Mouse (Mus musculus): ENCODE data around the gene Fam83f.

Fam83f gene

DNA sequence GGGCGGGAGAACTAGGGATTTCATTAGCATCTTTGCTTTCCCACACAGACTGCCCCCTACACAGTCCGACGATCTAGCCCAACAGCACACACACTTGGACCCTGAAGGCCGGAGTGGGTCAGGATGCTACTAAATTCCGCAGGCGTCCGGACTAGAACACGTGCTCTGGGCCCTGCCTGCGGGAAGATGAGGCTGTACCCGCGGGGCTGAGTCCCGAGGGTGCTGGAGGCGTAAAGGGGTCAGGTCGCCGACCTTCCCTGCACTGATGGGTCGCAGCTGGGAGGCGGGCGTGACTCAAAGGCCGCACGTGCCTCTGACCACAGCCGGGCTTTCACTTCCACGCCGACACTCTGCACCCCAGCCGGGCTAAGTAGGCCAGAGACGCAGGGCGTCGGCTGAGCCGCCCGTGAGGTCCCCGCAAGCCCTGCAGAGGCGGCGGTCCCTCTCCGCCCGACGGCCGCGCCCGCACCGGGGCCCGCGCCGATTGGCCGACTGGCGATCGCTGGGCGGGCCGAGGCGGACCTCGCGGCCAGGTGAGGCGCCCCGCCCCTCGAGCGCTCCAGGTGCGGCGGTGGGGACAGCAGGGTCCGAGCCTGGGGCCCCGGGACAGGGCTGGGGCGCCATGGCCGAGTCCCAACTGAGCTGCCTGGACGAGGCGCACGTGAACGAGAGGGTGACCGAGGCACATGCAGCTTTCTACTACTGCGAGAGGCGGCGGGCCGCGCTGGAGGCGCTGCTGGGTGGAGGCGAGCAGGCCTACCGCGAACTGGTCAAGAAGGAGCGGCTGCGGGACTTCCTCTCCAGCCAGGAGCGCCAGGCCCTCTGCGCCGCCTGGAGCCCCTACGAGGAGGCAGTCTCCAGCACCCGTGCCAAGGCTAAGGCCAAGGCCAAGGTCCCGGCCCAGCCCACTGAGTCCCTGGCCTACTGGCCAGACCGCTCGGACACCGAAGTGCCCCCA, at the start of gene Fam83f:
TSS of gene Fam83f (plus strand) at position 553 of the 958 bp plus-strand sequence.
- DNase-seq = peak in 1 of 2 experiments; percentile 17

DNA sequence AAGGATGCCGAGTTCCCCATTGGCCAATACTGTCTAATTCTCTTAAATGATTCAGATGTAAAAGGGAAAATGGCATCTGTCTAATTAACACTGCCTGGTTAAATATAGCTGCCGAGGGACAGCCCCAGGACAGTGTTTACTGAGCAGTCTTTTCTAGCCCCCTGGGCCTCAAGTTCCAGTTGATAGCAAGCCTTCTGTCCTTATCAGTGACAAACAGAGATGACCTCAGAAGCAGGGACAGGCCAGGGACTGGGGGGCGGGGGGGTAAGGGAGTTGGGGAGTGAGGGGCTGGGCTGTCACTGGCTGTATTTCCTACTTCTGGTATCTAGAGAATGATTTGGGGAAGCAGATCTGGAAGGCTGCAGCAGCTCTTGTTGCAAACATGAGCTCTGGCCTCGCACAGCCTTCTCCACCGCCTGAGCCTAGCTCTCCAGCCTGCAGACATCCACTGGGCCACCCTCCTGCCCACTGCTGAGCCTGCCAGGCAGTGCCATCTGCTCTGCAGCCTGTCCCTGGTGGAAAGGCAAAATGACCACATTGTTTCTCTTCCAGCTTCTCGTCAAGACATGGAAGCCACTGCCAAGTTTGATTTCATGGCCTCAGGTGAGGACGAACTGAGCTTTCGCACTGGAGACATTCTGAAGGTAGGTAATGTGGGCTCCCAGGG, 48.3 kb upstream of the Fam83f start:
- peak; percentile 89 to 95 for DNase-seq

DNA sequence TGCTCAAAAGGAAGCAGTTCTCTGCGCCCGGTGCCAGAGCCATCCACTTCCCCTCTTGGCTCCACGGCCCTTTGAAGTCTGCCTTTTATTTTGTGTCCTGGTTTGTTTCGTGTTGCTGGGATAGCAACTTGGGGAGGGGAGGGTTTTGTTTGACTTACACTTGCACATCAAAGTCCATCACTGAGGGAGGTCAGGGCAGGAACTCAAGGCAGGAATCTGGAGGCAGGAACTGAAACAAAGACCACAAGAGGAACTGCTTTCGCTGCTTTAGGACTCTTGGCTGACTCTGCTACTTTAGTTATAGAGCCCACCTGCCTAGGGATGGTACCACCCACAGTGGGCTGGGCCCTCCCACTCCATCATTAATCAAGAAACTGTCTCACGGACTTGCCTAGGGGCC, 45.2 kb upstream of the Fam83f start:
- DNase-seq = no peak

DNA sequence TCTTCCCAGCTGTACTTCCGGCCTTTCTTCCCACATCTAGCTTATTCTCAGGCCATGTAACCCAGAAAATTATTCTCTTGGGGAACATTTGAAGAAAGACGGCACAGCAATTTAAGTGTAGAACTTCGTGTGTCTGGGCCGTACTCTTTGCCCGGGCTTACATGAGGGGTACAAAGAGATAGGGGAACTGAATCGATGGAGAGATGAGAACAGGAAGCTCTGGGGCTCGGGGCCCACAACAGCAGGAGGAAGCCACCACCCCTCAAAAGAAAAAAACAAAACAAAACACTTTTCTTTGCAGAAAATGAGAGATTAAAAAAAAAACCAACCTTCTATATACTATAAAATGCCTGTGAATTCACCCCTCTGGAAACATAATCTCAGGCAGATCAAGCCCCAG, 41.5 kb upstream of the Fam83f start:
- DNase-seq = no peak

DNA sequence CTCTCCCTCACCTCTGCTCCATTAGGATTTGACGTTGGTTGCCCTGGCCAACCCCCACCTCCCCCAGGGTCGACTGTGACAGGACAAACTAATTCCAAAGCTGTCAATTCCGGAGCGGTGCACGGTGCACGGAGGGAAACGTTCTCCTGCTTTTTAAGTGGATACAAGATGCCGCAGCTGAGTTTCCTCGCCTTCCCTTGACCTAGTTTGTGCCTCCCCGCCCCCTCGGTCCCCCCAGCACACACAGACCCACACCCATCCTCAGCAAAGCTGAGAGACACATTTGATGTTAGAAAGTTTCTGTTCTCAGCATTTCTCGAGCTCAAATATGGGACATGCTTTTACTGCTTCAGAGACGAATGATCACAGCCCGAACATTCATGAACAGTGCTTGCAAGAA, 40.9 kb upstream of the Fam83f start:
- no peak for DNase-seq

DNA sequence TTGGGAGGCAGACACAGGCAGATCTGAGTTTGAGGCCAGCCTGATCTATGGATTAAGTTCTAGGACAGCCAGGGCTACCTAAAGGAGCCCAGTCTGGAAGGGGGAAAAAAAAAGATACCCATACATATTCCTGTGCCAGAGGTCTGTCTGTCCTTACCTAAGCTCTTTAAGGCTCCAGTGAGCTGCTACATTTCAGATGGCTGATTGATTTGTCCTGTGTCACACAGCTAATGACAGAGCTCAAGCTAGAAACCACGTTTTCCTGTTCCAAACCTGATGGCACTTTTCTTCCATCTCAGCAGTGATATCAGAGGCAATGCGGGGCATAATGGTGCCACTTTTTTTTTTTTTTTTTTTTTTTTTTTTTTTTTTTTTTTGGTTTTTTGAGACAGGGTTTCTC, 40.3 kb upstream of the Fam83f start:
- no peak for DNase-seq

DNA sequence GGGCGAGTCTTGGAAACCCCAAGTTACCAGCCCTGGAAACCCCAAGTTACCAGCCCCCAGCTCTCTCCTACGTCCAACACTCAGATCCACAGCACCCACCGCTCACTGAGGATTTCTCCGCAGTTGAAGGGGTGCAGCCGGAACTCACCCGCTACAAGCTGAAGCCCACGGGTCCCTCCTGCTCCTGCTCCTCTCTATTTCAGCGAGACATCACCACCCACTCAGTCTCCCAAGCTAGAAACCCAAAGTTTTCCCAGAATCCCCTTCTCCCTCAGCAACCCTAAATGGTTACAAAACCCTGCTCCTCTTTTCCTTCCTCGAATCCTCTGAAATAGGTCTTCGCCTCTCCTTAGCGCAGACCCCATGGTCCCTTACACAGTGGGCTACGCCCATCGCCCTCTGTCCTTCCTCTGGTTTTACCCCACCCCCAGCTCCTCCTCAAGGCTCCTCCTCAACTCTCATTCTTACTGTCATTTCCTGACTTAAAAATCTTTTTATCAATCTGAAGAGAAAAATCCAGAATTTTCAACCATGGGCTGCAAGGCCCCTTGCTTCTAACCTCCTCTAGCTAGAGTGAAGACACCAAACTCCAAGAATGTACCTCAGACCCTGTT, 39.3 kb upstream of the Fam83f start:
- no peak for DNase-seq

DNA sequence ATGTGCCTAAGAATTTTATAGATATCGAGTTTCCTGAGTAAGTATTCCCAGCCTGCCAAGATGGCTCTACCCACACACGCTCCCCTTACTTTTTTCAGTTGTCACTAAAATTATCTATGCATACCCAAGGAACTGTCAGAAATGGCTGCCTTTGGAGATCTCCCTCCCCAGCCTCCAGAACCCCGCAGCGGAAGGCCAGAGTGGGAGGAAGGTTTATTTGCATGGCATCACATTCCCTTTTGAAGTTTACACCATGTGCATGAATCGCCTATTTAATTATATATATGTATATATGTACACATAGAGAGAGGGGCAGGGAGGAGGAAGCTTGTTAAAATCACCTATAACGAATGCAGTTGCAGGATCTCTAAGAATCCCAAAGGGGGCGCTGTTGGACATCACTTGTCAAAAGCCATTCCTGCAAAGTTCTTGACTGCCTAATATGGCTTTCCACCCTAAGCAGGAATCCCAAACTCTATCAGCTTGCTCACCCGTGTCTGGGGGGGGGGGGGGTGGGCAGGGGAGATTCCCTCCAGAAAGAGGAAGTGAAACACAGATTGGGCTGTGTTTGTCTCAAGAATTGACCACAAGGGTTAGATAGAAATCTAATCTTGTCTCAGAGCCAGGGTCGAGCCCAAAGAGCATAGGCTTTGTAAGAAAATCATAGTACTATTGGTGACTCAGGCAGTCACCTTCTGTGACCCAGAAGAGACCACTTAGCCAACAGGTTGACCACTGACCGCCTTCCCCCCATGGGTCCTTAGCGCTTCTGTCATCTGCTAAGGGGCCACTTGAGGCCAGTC, 37.1 kb upstream of the Fam83f start:
- no peak for DNase-seq

DNA sequence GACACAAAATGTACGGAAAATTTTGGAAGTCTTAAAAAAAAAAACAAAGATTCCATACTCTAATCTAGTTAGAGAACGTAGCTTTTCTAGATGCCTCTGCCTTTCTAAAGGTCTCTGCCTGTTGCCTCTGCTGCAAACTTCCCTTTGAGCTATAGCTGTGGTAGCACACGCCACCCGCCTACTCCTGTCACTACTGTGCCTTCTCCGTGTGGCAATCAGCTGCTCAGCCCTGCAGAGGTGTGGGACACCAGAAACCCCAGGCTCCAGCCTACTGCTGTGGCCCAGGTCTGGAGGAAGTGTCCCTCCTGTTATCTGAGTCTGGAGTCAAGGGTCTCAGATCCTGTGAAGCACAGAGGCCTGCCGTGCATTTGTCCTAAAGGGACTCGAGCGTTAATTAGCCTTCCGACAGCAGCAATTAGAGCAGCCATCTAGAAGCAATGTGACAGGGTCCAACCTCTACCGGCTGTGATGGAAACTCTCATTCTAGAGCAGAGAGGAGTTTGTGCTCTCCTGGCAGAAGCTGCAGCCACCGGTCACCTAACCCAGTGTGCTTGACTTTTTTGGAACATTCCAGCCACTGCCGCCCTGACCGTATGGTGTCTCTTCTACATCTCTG, 34.8 kb upstream of the Fam83f start:
- no peak for DNase-seq

DNA sequence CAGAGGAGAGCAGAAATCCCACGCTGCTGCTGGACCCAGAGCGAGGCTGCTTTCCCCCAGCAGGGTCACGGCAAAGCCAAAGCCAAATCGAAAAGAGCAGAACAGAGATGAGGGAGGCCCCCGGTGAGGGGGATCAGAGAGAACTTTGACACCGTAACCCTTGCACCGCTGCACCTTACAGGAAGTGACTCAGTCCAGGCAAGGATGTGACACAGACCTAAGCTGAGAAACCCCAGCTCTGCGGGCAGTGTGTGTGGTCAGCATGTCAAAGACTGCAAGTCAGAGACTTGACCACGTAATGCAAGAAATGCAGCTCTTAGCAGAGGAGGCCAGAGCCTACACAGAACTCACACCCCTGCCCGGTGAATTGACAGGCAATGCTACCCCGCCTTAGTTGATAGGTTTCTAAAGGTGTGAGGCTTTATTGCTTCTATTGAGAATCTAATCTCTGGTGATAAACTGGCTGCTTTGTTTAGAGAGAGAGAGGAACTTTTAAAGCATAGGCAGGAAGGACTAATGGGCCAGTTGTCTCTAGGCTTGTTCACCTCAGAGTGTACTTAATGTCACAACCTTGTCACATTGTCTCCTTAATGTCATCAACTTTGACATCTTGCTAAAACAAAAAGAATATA, 32.5 kb upstream of the Fam83f start:
- no peak for DNase-seq

DNA sequence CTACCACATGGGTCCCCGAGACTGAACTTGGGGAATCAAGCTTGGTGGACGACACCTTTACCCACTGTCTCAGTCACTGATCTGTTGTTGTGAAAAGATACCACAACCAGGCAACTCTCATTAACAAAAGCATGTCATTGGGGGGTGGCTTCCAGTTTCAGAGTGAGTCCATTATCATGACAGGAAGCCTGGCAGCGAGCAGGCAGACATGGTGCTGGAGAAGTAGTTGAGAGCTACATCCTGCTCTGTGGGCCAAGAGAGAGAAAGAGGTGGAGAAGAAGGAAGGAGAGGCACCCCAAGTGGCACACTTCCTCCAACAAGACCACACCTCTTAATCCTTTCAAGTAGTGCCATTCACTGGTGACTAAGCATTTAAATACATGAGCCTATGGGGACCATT, 31.8 kb upstream of the Fam83f start:
- no peak for DNase-seq

DNA sequence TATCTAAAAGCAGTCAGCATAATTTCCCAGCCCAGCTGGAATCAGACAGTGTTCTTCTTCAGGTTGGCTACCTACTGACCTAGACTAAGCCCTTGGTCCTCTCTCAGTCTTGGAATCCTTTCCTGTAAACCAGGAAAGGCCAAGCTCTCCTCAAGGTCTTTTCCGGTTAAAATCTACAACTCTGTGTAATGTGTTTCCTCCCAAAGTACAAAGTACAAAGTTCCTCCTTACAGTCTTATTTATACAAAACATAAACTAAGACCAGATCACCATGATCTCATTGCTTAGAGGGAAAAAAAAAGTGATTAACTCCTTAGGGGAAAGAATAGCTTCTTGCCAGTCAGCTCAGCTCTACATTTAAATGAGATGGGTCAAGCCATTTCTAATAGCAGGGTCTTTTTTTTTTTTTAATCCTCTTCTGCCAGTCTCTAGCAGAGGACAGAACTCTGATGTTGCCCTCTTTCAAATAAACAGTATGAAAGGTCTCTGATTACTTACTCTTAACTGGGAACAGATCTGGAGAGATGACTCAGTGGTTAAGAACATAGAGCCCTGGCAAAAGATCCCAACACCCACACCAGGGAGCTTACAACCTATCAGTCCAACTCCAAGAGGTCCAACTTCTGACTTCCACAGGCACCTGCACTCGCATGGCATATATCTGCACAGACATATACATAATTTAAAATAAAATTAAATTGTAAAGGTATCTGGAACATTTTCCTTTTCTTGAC, 29.8 kb upstream of the Fam83f start:
- no peak for DNase-seq

DNA sequence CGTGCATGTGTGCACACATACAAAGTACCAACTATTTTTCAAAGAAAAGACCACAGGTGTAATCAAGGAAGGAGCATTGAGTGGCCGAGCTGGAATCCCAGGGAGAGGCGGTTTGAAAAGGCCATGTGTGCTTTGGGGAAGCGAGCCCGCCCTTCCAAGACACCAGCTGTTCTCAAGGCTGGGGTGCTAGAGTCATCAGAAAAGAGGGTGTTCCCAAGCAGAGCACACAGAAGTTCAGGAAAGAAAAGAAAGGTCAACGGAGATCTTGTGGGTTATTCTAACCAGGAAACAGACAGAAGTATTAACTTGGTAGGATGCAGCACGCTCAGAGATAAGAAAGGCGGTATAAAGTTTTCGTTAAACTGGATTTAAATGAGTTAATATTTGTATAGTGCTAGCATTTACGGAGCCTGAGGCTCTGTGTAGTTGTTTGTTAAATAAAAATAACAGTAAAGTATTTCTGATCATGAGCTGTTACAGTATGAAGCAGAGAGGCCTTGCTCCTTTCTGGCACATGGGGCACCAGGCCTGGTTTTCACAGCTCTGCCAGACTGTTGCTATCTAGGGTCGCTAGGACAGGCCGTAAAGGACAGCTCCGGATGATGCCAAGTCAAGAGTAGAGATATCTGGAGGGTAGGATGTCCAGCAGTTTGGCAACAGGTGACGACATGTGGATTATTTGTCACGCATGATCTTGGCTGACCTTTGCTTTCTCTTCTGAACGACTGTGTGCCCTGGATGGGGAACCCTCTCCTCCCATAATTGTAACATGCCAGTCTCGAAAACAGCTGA, 26.4 kb upstream of the Fam83f start:
- no peak for DNase-seq

DNA sequence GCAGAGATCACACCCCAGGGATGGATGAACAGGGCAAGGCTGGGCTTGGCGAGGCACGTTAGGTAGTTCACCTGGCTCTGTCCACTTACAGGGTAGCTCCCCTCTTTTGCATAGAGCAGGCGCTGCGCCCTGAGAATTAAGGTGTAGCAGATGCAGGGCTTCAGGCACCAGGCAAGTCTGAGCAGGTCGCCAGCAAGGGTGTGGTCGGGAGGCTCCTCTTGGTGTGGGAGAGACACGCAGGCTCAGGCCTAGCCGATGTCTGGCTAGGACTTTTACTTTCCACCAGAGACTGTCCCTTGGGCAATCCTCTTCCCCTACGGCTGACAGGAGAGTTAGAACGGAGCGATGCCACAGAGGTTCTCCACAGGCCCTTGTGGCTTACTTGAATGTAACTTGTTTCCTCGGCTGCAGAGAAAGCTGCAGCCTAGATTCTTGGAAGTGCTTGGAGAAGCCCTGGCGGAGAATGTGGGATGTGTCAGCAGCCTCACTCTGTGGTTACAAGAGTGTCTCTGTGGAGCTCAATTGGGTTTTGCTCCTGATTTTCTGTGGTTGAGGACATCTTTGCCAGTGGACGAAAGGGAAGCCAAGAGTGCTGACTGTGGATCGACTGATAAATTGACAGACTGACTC, 22.6 kb upstream of the Fam83f start:
- DNase-seq = no peak

DNA sequence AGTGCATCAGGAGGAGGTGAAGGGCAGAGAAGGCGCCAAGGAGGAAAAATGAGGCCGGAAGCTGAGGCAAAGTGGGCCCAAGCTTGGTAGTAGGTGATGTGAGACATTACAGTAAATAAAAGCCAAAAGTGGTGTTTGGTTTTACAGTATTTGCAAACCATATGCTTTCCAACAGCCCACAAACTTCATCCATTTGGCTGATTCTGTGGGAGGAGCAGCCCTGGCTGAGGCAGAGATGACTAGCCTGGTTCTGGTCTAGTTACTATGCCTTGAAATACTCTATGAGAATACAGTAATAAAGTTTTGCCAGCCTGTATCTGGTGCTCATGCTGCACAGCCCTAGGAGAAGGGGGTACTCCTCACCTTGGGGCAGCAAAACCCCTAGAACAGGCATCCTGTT, 21.2 kb upstream of the Fam83f start:
- DNase-seq = no peak

DNA sequence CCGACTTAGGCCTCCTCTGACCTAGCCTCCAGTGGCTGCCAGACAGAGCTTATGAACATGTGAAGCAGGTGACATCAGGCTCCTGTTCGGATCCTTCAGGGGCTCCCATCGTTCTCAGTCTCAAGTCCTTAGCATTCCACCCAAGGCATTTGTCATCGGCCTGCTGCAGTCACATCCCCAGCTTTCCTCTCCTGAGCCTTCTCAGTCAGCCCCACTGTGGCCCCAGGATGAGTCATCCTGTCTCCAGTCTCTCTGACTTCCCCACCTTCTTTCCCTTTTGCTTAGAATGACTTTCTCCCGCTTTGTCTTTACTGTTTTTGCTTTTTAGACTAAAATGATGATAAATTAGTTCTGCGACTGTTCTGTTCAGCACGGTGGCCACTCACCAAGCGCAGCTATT, 17.8 kb upstream of the Fam83f start:
- no peak for DNase-seq

DNA sequence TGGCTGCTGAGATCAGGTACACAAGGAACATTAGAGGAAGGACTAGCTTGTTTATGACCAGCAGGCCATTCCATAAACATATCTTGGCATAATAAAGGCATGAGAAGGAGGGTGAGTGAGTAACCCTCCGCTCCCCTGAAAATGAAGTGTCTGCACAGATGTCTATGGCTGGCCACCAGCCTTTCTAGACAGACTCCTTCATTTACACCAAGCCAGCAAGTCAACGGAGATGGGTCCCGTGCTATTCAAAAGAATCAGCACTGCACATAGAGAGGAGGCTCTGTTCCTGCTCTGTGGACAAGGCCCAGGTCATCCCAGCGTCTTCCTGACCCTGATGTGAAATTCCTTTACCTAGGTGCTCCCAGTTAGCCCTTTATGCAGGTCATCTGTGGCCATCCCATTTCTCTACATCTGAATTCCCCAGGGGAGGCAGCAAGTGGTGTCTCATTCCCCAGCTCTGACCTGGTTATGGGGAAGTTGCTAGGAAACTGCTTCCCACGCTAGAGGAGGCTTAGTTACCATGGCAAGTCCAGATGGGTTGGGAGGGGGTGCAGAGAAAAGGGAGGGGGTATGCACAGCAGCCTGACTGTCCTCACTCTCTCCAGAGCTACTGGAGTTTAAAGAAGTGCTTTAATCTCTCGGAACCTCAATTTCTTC, 12.7 kb upstream of the Fam83f start:
- DNase-seq = no peak

DNA sequence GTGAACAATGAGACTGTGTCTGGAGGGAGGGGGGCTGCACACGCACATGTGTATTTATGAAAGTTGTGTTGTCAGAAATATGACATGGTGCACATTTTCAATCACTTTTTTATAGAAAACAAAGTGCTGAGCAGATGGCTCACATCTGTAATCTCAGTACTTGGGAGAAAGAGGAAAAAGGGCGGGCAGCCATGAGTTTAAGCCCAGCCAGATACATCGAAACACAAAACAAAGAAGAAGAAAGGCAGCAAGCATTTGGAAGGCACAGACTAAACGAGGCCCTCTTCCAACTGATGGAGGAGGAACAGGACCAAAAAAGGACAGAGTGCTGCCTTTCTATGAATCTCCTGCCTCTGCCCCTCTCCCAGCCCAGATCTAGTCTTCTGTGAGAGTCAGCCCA, 10.7 kb upstream of the Fam83f start:
- no peak for DNase-seq

DNA sequence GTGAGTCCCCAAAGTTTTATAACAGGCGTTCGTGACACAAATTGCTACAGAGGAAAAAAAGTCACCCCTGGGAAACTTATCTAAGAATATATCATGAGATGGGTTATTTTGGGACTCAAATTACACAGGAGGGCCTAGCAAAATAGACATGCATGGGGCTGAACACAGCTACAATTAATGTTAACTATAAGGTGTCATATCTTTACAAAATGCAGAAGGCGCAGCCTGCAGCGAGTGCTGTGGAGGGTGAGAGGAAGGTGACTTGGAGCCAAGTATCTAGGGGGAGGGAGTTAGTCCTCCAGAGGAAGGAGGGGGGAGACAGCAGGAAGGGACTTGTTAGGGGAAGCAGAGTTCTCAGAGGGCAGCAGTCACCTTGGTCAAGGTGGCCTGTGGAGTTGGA, 7.2 kb upstream of the Fam83f start:
- DNase-seq = no peak

Measured in cerebellum, adult 18-20 months (tissue).